Comparison of ENCODE assay signal across 8 mouse cellular contexts in the genomic region with DNA sequence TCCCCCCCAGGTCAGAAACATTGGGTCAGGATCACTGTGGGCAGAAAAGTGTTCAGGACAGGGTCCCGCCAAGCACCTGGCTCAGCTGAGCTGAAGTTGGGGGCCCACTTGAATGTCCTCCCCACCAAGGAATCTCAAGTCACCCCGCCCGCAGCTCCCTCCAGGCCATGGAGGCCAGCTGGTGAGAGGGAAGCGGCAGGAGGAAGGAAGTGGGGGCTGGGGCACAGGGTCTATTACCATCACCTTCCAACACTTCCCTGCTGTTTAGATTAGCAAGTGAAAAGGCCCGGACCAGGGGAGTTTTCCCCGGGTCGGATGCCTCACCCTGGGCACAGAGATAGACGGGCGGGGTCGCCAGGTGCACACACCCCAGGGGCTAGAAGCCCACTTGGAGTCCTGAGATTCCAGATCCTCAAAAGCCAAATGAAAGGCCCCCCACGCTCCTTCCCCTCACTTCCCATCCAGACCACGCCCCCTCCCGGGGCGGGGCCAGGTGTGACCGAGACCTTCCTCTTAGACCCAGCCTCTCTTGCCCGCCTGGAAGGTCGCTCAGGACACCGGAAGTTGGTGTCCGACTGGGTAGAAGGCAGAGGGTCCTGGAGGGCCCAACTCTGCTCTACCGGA. TPM values are rescaled to one million over a fixed set of nuclear protein-coding genes. Genes with fewer than 3 reads are reported as not detected.
A peak's percentile ranks its signal among the peaks of the same experiment; 100 is the strongest.
DNase-seq lines count a peak whose midpoint lies in the region; ATAC-seq lines count a peak whose summit lies in the region.

No protein-coding gene starts in this region.

- no peaks in the 10 kb centered on the region for H3K27me3 ChIP-seq in heart, embryonic 16.5 days (ENCODE audit: control insufficient read depth, insufficient read depth, low read length)

- H3K9me3 ChIP-seq in heart, embryonic 16.5 days (replicated peaks; ENCODE audit: control insufficient read depth, low read length): no peaks in the 10 kb centered on the region

- peak overlapping the region; percentile 78 for H3K27ac ChIP-seq in heart, embryonic 16.5 days (ENCODE audit: low read length)

- H3K4me1 ChIP-seq in heart, embryonic 16.5 days (ENCODE audit: control insufficient read depth, insufficient read depth, low read length): peaks cover 78% of the 10 kb centered on the region

- DNase-seq in cerebellum, adult 9-11 months: peak; percentile 49
- no peak for DNase-seq in cerebellum, postnatal 36 days
- peak; percentile 20 for DNase-seq in c-Kit-negative CD71-positive TER-119-positive erythroid progenitor cells, embryonic 14.5 days (ENCODE audit: low read depth, low spot score)
- DNase-seq in kidney, postnatal 25 days: peak; percentile 70 to 89
- DNase-seq in ovary, postnatal 14 days (ENCODE audit: low spot score): no peak

- H3K4me3 ChIP-seq in heart, embryonic 16.5 days (ENCODE audit: low read length): peak overlapping the region; percentile 36

- H3K4me2 ChIP-seq in heart, embryonic 16.5 days (ENCODE audit: low read depth, low read length): peak overlapping the region; percentile 64

- no peaks in the 10 kb centered on the region for H3K36me3 ChIP-seq in heart, embryonic 16.5 days (ENCODE audit: control insufficient read depth, insufficient read depth)

- peak; percentile 66; the same call in 1 of the 2 replicates for ATAC-seq in heart, embryonic 16.5 days (replicated peaks; ENCODE audit: extremely low read depth, insufficient read depth, low FRiP score)
- ATAC-seq in megakaryocyte-erythroid progenitor cell, adult 5-6 weeks (replicated peaks; ENCODE audit: low FRiP score, low TSS enrichment, poor library complexity, severe bottlenecking): peak; percentile 62
- no peak for ATAC-seq in activated CD4-positive, CD25-positive, alpha-beta regulatory T cell, adult 4 months

- peak overlapping the region; percentile 66 for H3K9ac ChIP-seq in heart, embryonic 16.5 days (ENCODE audit: low read length)

- 15% methylated on average over 20 of the region's 20 CpGs for whole genome bisulfite sequencing in heart, embryonic 16.5 days

RNA-seq across cellular contexts. Expression of gene Fgfr2, which starts 8.2 kb away (rescaled TPM):
- 20.3 and 27.2 TPM in 2 replicates for polyA plus RNA-seq in heart, embryonic 16.5 days (2015; fragmentation: Nextera tagmentation; extraction: Ambion mirVana)
- total RNA-seq in megakaryocyte-erythroid progenitor cell, adult 5-6 weeks (2014; fragmentation: Nextera tagmentation): not detected in 2 replicates
- not detected in 2 replicates for total RNA-seq in megakaryocyte-erythroid progenitor cell, adult 5-6 weeks (2017)
- polyA plus RNA-seq in activated CD4-positive, CD25-positive, alpha-beta regulatory T cell, adult 4 months (2017; shearing (Covaris generic)): not detected

RNA-seq across cellular contexts. Expression of gene Ctbp2, which starts 9.2 kb away (rescaled TPM):
- 44.6 and 45.1 TPM in 2 replicates for polyA plus RNA-seq in heart, embryonic 16.5 days (2015; fragmentation: Nextera tagmentation; extraction: Ambion mirVana)
- total RNA-seq in megakaryocyte-erythroid progenitor cell, adult 5-6 weeks (2014; fragmentation: Nextera tagmentation): 15.2 and 23.9 TPM in 2 replicates
- total RNA-seq in megakaryocyte-erythroid progenitor cell, adult 5-6 weeks (2017): 22.0 and 44.7 TPM in 2 replicates
- 1 to 10 TPM; 1.6 to 4.4 TPM for polyA plus RNA-seq in activated CD4-positive, CD25-positive, alpha-beta regulatory T cell, adult 4 months (2017; shearing (Covaris generic))

Comparison
In these comparisons a context has a peak if more than half of its experiments do, and no peak if none do; other contexts are left out.
1. DNase-seq: peak in cerebellum, adult 9-11 months (single experiment), c-Kit-negative CD71-positive TER-119-positive erythroid progenitor cells, embryonic 14.5 days (single experiment) and kidney, postnatal 25 days (2 of 2); none in cerebellum, postnatal 36 days (0 of 2) and ovary, postnatal 14 days (single experiment).
2. RNA of gene Fgfr2, which starts 8.2 kb away (polyA plus RNA-seq): 20.3 to 27.2 TPM in heart, embryonic 16.5 days; not detected in activated CD4-positive, CD25-positive, alpha-beta regulatory T cell, adult 4 months; every median in the first group is over 10 times any median in the second.